Mouse (Mus musculus) CH12.LX (cell line): ENCODE measurements at regions not wholly inside any gene's neighbourhood (a gene's known extent, or its start where the extent isn't known, plus 50 kb on each side); places are given as distances from the start of the nearest gene placed in this dataset.
A peak's percentile ranks its signal among the peaks of the same experiment; 100 is the strongest.

ENCODE experiments used
- DNase-seq: peaks from one replicate; pipeline ENCODE4 v3.0.0-alpha.2; 2013; ENCODE audit errors: extremely low read depth
- H3K27ac ChIP-seq: 2 replicates; pipeline ENCODE4 v1.5.1; 2012; ENCODE audit warnings: low read depth, mild to moderate bottlenecking, control low read depth, moderate library complexity; ENCODE audit not compliant: insufficient read depth
- H3K27me3 ChIP-seq: replicated peaks from 2 replicates; pipeline ENCODE3; 2012; ENCODE audit warnings: inconsistent platforms
- H3K36me3 ChIP-seq, 2 experiments: replicated peaks in 1 of 2; 2 replicates each; pipeline versions ENCODE3 to v1.6.1; 2012; ENCODE audit warnings: inconsistent platforms in 1 of 2, low read length in 1 of 2, mild to moderate bottlenecking in 1 of 2, mixed read lengths in 1 of 2, moderate library complexity in 1 of 2; ENCODE audit not compliant: control insufficient read depth in 1 of 2, insufficient read depth in 1 of 2
- H3K4me1 ChIP-seq, 2 experiments: 2 replicates each; pipeline ENCODE4 v1.6.1; 2012; ENCODE audit warnings: inconsistent platforms in 1 of 2, moderate library complexity in 1 of 2; ENCODE audit not compliant: insufficient read depth in 2 of 2, control insufficient read depth in 1 of 2
- H3K4me2 ChIP-seq: 2 replicates; pipeline ENCODE4 v1.6.1; 2012; ENCODE audit warnings: low read depth, mild to moderate bottlenecking, control low read depth; ENCODE audit not compliant: poor library complexity, insufficient read depth, severe bottlenecking
- H3K4me3 ChIP-seq, 3 experiments: fragments of 150-350 bp in 1 of 3; sonication (generic) in 1 of 3; replicated peaks in 1 of 3; 2 replicates each; pipeline versions ENCODE3 to v1.5.1; 2011 to 2012; ENCODE audit warnings: low read depth in 2 of 3, low read length in 2 of 3, mild to moderate bottlenecking in 2 of 3, moderate library complexity in 2 of 3, control low read depth in 1 of 3, improper control_type of control experiment in 1 of 3, inconsistent platforms in 1 of 3, mixed read lengths in 1 of 3; ENCODE audit not compliant: poor library complexity in 1 of 3
- H3K79me2 ChIP-seq: replicated peaks from 2 replicates; pipeline ENCODE4 v1.6.1; 2012; ENCODE audit warnings: mild to moderate bottlenecking, moderate library complexity; ENCODE audit not compliant: control insufficient read depth, poor library complexity, insufficient read depth, severe bottlenecking; ENCODE audit errors: extremely low read depth
- H3K9ac ChIP-seq: 2 replicates; pipeline ENCODE4 v1.6.1; 2012; ENCODE audit warnings: low read depth, mild to moderate bottlenecking, control low read depth, moderate library complexity; ENCODE audit not compliant: insufficient read depth
- H3K9me3 ChIP-seq: replicated peaks from 2 replicates; pipeline ENCODE3; 2012; ENCODE audit warnings: low read length, inconsistent platforms, mixed read lengths
- CTCF ChIP-seq, 2 experiments: IDR thresholded peaks in 1 of 2; conservative IDR thresholded peaks in 1 of 2; 2 replicates each; pipeline ENCODE4 v1.5.1; 2011 to 2012; ENCODE audit warnings: low read depth in 2 of 2, low read length in 2 of 2, improper control_type of control experiment in 1 of 2, inconsistent platforms in 1 of 2, mild to moderate bottlenecking in 1 of 2, moderate library complexity in 1 of 2
- JUND ChIP-seq: conservative IDR thresholded peaks from 2 replicates; pipeline ENCODE4 v1.6.1; 2011; ENCODE audit warnings: low read depth, low read length, improper control_type of control experiment
- MAFK ChIP-seq: IDR thresholded peaks from 2 replicates; pipeline ENCODE4 v1.6.1; 2011; ENCODE audit warnings: low read length, improper control_type of control experiment; ENCODE audit not compliant: insufficient replicate concordance
- MEF2A ChIP-seq: IDR thresholded peaks from 2 replicates; pipeline ENCODE4 v1.6.1; 2014; ENCODE audit warnings: low read depth, mild to moderate bottlenecking, inconsistent platforms, low read length, improper control_type of control experiment, borderline replicate concordance
- MXI1 ChIP-seq: IDR thresholded peaks from 2 replicates; pipeline ENCODE4 v1.6.1; 2011; ENCODE audit warnings: mild to moderate bottlenecking, low read depth, low read length, improper control_type of control experiment
- MYC ChIP-seq: IDR thresholded peaks from 2 replicates; pipeline ENCODE4 v1.6.1; 2011; ENCODE audit warnings: low read depth, mild to moderate bottlenecking, improper control_type of control experiment, low read length
- PAX5 ChIP-seq: IDR thresholded peaks from 2 replicates; pipeline ENCODE4 v1.6.1; 2012; ENCODE audit warnings: low read length, inconsistent platforms, mixed read lengths
- POLR2A ChIP-seq: IDR thresholded peaks from 2 replicates; pipeline ENCODE4 v1.6.1; 2011; ENCODE audit warnings: low read depth, mild to moderate bottlenecking, improper control_type of control experiment, low read length
- POLR2AphosphoS2 ChIP-seq: IDR thresholded peaks from 2 replicates; pipeline ENCODE4 v1.6.1; 2011; ENCODE audit warnings: low read depth, low read length, improper control_type of control experiment
- RAD21 ChIP-seq: IDR thresholded peaks from 2 replicates; pipeline ENCODE4 v1.6.1; 2011; ENCODE audit warnings: low read depth, mild to moderate bottlenecking, low read length, improper control_type of control experiment, moderate library complexity
- RCOR1 ChIP-seq: conservative IDR thresholded peaks from 2 replicates; pipeline ENCODE4 v1.6.1; 2012; ENCODE audit warnings: low read depth, mild to moderate bottlenecking, inconsistent platforms, low read length, improper control_type of control experiment
- SMC3 ChIP-seq: IDR thresholded peaks from 2 replicates; pipeline ENCODE4 v1.6.1; 2011; ENCODE audit warnings: low read depth, low read length, improper control_type of control experiment
- ZNF384 ChIP-seq: IDR thresholded peaks from 2 replicates; pipeline ENCODE4 v1.6.1; 2012; ENCODE audit warnings: low read depth, low read length, improper control_type of control experiment, inconsistent platforms
- dilution Hi-C: fragments of 300-500 bp; cut with MboI; formaldehyde crosslinking; loops from 2 replicates; pipeline ENCODE4 v1.14.3; 2020; ENCODE audit warnings: low sequenced_read_pairs; ENCODE audit not compliant: extremely low pct_unique_long_range_greater_than_20kb, extremely low pct_ligation_motif_present
- in situ Hi-C: fragments of 300-500 bp; cut with MboI; formaldehyde crosslinking; loops from 3 replicates; pipeline ENCODE4 v1.14.3; 2019; ENCODE audit warnings: low sequenced_read_pairs, low pct_ligation_motif_present, low pct_unique_long_range_greater_than_20kb, mixed read lengths

GRCm38 (mm10) chr3:57973546-57973945 is 125.7 kb upstream of the Pfn2 start:
- in situ Hi-C loops, result no loop called here
- H3K27me3 ChIP-seq, result no peaks in the 10 kb centered on the region

GRCm38 (mm10) chr3:57975379-57975778 is 127.5 kb upstream of the Pfn2 start:
- Histone ChIP-seq H3K27me3 (no peaks in the 10 kb centered on the region), H3K4me3 (no peak overlapping the region), H3K9me3 (no peaks in the 10 kb centered on the region), H3K27ac (no peak overlapping the region), H3K36me3 (no peaks in the 10 kb centered on the region), H3K4me1 (peaks cover 0 to 15% of the 10 kb centered on the region in 2 experiments; a peak in 2 of 4 replicates)
- in situ Hi-C loops, result no loop called here
- dilution Hi-C loops, result no loop called here
- TF ChIP-seq CTCF (conservative IDR thresholded peaks at IDR 0.05 in 1 of 2, IDR thresholded peaks at IDR 0.05 in 1 of 2; ENCODE audit: low read depth in 2 of 2, low read length in 2 of 2) (peak; percentile 3 to 59; a peak in 2 of 4 replicates), MEF2A (peak; percentile 70), RAD21 (peak; percentile 61), SMC3 (peak; percentile 74), JUND (no peak)
- TF ChIP-seq, all 38 proteins: peak for 4
- H3K4me2 ChIP-seq, result no peak overlapping the region
- peak; percentile 52 for DNase-seq
- no peaks in the 10 kb centered on the region for H3K79me2 ChIP-seq
- no peak overlapping the region for H3K9ac ChIP-seq

More at GRCm38 (mm10) chr3:57973546-57973945, 125.7 kb upstream of the Pfn2 start:
- TF ChIP-seq MXI1, result no peak
- no peak overlapping the region for H3K27ac ChIP-seq
- no peak overlapping the region for H3K9ac ChIP-seq
- H3K4me2 ChIP-seq, result no peak overlapping the region
- H3K9me3 ChIP-seq, result no peaks in the 10 kb centered on the region
- dilution Hi-C loops, result no loop called here
- H3K4me3 ChIP-seq, result no peak overlapping the region
- no peak for DNase-seq
- peaks cover 0 to 15% of the 10 kb centered on the region in 2 experiments; a peak in 2 of 4 replicates for H3K4me1 ChIP-seq
- no peaks in the 10 kb centered on the region for H3K79me2 ChIP-seq
- no peaks in the 10 kb centered on the region for H3K36me3 ChIP-seq

GRCm38 (mm10) chr3:57976640-57977229 is 128.9 kb upstream of the Pfn2 start:
- H3K27ac ChIP-seq, result no peak overlapping the region
- dilution Hi-C loops (no loop called here), in situ Hi-C loops (no loop called here)
- H3K4me3 ChIP-seq, result no peak overlapping the region
- H3K79me2 ChIP-seq, result no peaks in the 10 kb centered on the region
- TF ChIP-seq POLR2A (no peak), ZNF384 (no peak), MAFK (no peak), RCOR1 (no peak), POLR2AphosphoS2 (no peak), MYC (no peak), PAX5 (no peak)
- H3K4me2 ChIP-seq, result no peak overlapping the region
- no peak overlapping the region for H3K9ac ChIP-seq
- H3K9me3 ChIP-seq, result no peaks in the 10 kb centered on the region
- H3K27me3 ChIP-seq, result no peaks in the 10 kb centered on the region
- no peaks in the 10 kb centered on the region for H3K36me3 ChIP-seq
- peaks cover 0 to 15% of the 10 kb centered on the region in 2 experiments; a peak in 2 of 4 replicates for H3K4me1 ChIP-seq
- no peak for DNase-seq
